Mouse (Mus musculus) small intestine, adult 2 months (tissue): ENCODE measurements at regions not wholly inside any gene's neighbourhood (a gene's known extent, or its start where the extent isn't known, plus 50 kb on each side); places are given as distances from the start of the nearest gene placed in this dataset.

Experiments
- H3K27ac ChIP-seq: fragments of 200-500 bp; 2 replicates; pipeline ENCODE4 v1.5.1; 2012; ENCODE audit warnings: low read depth, low read length, control low read depth, inconsistent platforms; ENCODE audit not compliant: insufficient read depth
- H3K27me3 ChIP-seq: fragments of 200-500 bp; 2 replicates; pipeline ENCODE4 v1.6.1; 2012; ENCODE audit warnings: mild to moderate bottlenecking, moderate library complexity, low read length, inconsistent platforms; ENCODE audit not compliant: control insufficient read depth, insufficient read depth
- H3K36me3 ChIP-seq: fragments of 200-500 bp; 2 replicates; pipeline ENCODE4 v1.6.1; 2012; ENCODE audit warnings: mild to moderate bottlenecking, low read length, control low read depth, inconsistent platforms; ENCODE audit not compliant: control insufficient read depth, insufficient read depth
- H3K4me1 ChIP-seq: fragments of 200-500 bp; 2 replicates; pipeline ENCODE4 v1.6.1; 2012; ENCODE audit warnings: low read length, inconsistent platforms, mixed read lengths; ENCODE audit not compliant: control insufficient read depth, insufficient read depth, insufficient read length
- H3K4me3 ChIP-seq: fragments of 200-500 bp; 2 replicates; pipeline ENCODE4 v1.5.1; 2012; ENCODE audit warnings: low read depth, mild to moderate bottlenecking, control low read depth, inconsistent platforms, low read length, moderate library complexity
- CTCF ChIP-seq: fragments of 200-500 bp; IDR thresholded peaks from 2 replicates; pipeline ENCODE4 v1.5.1; 2012; ENCODE audit warnings: low read depth, mild to moderate bottlenecking, control low read depth, inconsistent platforms, low read length, moderate library complexity, mixed read lengths; ENCODE audit not compliant: insufficient replicate concordance, insufficient read length; ENCODE audit errors: extremely low read depth
- POLR2A ChIP-seq: fragments of 200-500 bp; IDR thresholded peaks from 2 replicates; pipeline ENCODE4 v1.6.1; 2012; ENCODE audit warnings: low read depth, mild to moderate bottlenecking, control low read depth, inconsistent platforms, low read length, moderate library complexity
- WGBS: fragments of 180-500 bp; shearing (Covaris S2); methylation state at CpG from one replicate; pipeline ENCODE4 v1.1.7; 2018; 5-methylcytosine and 5-hydroxymethylcytosine counted together

- no peaks in the 10 kb centered on the region for H3K36me3 ChIP-seq
- H3K4me1 ChIP-seq: no peaks in the 10 kb centered on the region
- WGBS: 80% methylated on average over 8 of the region's 8 CpGs
- no peak overlapping the region for H3K4me3 ChIP-seq
- no peak overlapping the region for H3K27ac ChIP-seq
- no peak for TF ChIP-seq POLR2A
- no peak for TF ChIP-seq CTCF
- no peaks in the 10 kb centered on the region for H3K27me3 ChIP-seq
Observed at GRCm38 (mm10) chr6:100500060-100500459, 170.9 kb downstream of the Shq1 start.

DNA sequence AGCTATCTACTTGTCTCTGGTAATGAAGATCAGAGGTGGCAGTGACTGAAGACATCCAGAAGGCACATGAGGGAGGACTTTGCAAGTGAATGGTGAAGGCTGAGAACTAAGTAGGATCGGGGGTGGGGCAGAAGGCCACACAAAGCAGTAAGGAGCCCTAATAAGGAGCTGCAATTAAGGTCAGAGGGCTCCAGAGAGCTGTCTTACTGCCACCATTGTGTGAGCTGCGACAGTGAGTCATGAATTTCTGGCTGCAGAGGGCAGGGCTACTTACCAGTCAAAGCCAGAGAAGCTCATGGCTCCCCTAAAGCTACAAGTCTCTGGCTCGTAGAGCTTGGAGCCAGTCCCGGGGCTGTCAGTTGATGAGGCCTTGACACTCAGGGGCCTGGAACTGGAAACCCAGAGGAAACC, 172.1 kb downstream of the Shq1 start:
- no peak for TF ChIP-seq CTCF
- no peak for TF ChIP-seq POLR2A
- no peaks in the 10 kb centered on the region for H3K4me1 ChIP-seq
- H3K36me3 ChIP-seq: no peaks in the 10 kb centered on the region
- no peak overlapping the region for H3K4me3 ChIP-seq
- H3K27ac ChIP-seq: no peak overlapping the region
- WGBS: 56% methylated on average over 4 of the region's 4 CpGs
- H3K27me3 ChIP-seq: no peaks in the 10 kb centered on the region

DNA sequence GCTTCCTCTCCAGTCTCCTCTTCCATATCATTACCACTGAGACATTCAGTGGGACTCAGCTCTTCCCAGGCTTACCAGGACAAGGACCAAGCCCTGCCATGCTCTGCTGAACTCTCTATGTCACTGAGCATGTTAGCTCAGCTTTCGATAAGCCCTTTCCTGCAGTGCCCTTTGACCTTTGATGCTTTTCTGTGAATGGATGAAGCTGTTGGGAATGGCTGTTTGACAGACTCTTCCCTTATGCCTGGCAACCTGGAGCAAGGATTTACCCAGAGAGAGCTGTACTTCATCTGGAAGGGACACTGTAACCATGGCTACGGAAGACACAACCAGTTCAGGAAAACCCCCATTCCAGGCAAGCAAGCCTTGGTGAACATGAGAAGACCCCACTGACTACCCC, 172.8 kb downstream of the Shq1 start:
- H3K4me1 ChIP-seq: no peaks in the 10 kb centered on the region
- WGBS: 85% methylated on average over 2 of the region's 2 CpGs
- H3K27ac ChIP-seq: no peak overlapping the region
- H3K27me3 ChIP-seq: no peaks in the 10 kb centered on the region
- TF ChIP-seq CTCF: no peak
- no peak overlapping the region for H3K4me3 ChIP-seq
- no peaks in the 10 kb centered on the region for H3K36me3 ChIP-seq

- TF ChIP-seq CTCF (no peak), POLR2A (no peak)
- Histone ChIP-seq H3K27ac (no peak overlapping the region), H3K27me3 (no peaks in the 10 kb centered on the region), H3K36me3 (no peaks in the 10 kb centered on the region), H3K4me1 (no peaks in the 10 kb centered on the region), H3K4me3 (no peak overlapping the region)
Observed at GRCm38 (mm10) chr6:100496135-100496534, 174.8 kb downstream of the Shq1 start.

- no peak for TF ChIP-seq POLR2A
- no peak for TF ChIP-seq CTCF
- no peaks in the 10 kb centered on the region for H3K27me3 ChIP-seq
- no peaks in the 10 kb centered on the region for H3K4me1 ChIP-seq
- H3K36me3 ChIP-seq: no peaks in the 10 kb centered on the region
- H3K27ac ChIP-seq: no peak overlapping the region
- 60% methylated on average over 12 of the region's 12 CpGs for WGBS
- H3K4me3 ChIP-seq: no peak overlapping the region
Observed at GRCm38 (mm10) chr6:100495131-100495530, 175.8 kb downstream of the Shq1 start.

- H3K36me3 ChIP-seq: no peaks in the 10 kb centered on the region
- no peaks in the 10 kb centered on the region for H3K27me3 ChIP-seq
- H3K4me1 ChIP-seq: no peaks in the 10 kb centered on the region
- TF ChIP-seq POLR2A: no peak
- no peak for TF ChIP-seq CTCF
- H3K4me3 ChIP-seq: no peak overlapping the region
- 31% methylated on average over 1 of the region's 1 CpGs for WGBS
- H3K27ac ChIP-seq: no peak overlapping the region
Observed at GRCm38 (mm10) chr6:100493558-100493957, 177.4 kb downstream of the Shq1 start.

DNA sequence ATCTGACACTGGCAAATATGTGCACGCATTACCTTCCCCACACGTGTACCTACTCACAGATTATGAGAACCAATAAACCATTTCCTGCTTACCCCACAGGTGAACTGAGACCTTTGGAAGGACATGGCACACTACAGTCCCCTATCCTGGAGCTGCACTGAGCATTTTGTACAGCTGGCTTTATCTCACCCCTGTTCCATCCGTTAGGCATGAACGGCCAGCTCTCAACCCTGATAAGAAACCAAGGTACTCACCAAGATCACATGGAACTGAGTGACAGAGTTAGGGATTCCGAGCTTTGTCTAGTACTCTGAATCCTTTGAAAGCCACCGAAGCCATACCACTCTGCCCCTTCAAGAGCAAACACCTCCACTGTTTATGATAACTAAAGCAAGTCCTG, 179.1 kb downstream of the Shq1 start:
- H3K27ac ChIP-seq: no peak overlapping the region
- TF ChIP-seq POLR2A (no peak), CTCF (no peak)
- no peaks in the 10 kb centered on the region for H3K27me3 ChIP-seq
- H3K4me1 ChIP-seq: no peaks in the 10 kb centered on the region
- H3K4me3 ChIP-seq: no peak overlapping the region
- H3K36me3 ChIP-seq: no peaks in the 10 kb centered on the region
- WGBS: 50% methylated on average over 6 of the region's 6 CpGs

GRCm38 (mm10) chr6:100490920-100491712, 179.8 kb downstream of the Shq1 start:
- Histone ChIP-seq H3K27me3 (no peaks in the 10 kb centered on the region), H3K36me3 (no peaks in the 10 kb centered on the region), H3K4me3 (no peak overlapping the region), H3K4me1 (no peaks in the 10 kb centered on the region), H3K27ac (no peak overlapping the region)
- 79% methylated on average over 7 of the region's 7 CpGs for WGBS
- TF ChIP-seq CTCF (no peak), POLR2A (no peak)
